Mouse (Mus musculus): ENCODE results near the gene Adam1b. TPM values are rescaled to one million over a fixed set of nuclear protein-coding genes. Genes with fewer than 3 reads are reported as not detected.

The Adam1b gene
- polyA plus RNA-seq (2014; fragmentation: Nextera tagmentation; extraction: Ambion mirVana): 0.11 TPM in 1 of 2 replicates, not detected in the other

- Histone ChIP-seq H3K4me3 (ENCODE audit: low read depth, low read length) (no peak within 1 kb of the TSS), H3K9me3 (ENCODE audit: low read depth, low read length) (no peaks in the 10 kb centered on the region), H3K4me1 (ENCODE audit: insufficient read depth) (no peaks in the 10 kb centered on the region), H3K36me3 (ENCODE audit: insufficient read depth) (no peaks in the 10 kb centered on the region), H3K27ac (ENCODE audit: low read depth) (no peak within 1 kb of the TSS), H3K9ac (no peak within 1 kb of the TSS), H3K4me2 (no peak within 1 kb of the TSS), H3K27me3 (ENCODE audit: insufficient read depth, low read length) (no peaks in the 10 kb centered on the region)
- WGBS: 74% methylated on average over 3 of the region's 3 CpGs
- ATAC-seq (ENCODE audit: insufficient read depth) (no peak), DNase-seq (no peak)
- no peak for TF ChIP-seq CTCF (IDR thresholded peaks at IDR 0.05; ENCODE audit: low read depth)
Observed at GRCm38 (mm10) chr5:121503231-121503630, at the start of gene Adam1b. Adam1b (minus strand) TSS chr5:121503435.

DNA sequence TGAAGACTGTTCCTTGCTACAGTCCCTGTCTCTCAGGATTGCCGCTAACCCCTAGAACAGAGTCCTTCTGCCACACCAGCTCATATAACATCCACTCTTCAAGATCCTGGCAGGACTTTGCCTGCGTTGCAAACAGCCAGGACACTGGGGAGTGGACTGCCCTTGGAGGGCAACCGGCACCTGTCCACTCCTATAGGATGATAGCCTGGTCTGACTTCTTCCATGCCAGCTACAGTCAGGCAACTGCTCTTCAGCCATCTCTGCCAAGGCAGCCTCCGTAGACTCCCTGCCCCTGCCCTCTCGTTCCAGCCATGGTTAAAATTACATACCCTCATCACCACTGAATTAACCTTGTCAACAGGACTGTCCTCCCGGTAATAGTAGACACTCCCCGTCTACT is 46.0 kb upstream of the Adam1b start:
- H3K9ac ChIP-seq: no peak overlapping the region
- no peaks in the 10 kb centered on the region for H3K27me3 ChIP-seq (ENCODE audit: insufficient read depth, low read length)
- H3K9me3 ChIP-seq (ENCODE audit: low read depth, low read length): no peaks in the 10 kb centered on the region
- no peaks in the 10 kb centered on the region for H3K36me3 ChIP-seq (ENCODE audit: insufficient read depth)
- WGBS: 77% methylated on average over 7 of the region's 7 CpGs
- ATAC-seq (ENCODE audit: insufficient read depth) (no peak), DNase-seq (no peak)
- no peak overlapping the region for H3K27ac ChIP-seq (ENCODE audit: low read depth)
- H3K4me2 ChIP-seq: no peak overlapping the region
- H3K4me3 ChIP-seq (ENCODE audit: low read depth, low read length): no peak overlapping the region
- TF ChIP-seq CTCF (IDR thresholded peaks at IDR 0.05; ENCODE audit: low read depth): no peak
- H3K4me1 ChIP-seq (ENCODE audit: insufficient read depth): peaks cover 8% of the 10 kb centered on the region; the same call in 1 of the 2 replicates

DNA sequence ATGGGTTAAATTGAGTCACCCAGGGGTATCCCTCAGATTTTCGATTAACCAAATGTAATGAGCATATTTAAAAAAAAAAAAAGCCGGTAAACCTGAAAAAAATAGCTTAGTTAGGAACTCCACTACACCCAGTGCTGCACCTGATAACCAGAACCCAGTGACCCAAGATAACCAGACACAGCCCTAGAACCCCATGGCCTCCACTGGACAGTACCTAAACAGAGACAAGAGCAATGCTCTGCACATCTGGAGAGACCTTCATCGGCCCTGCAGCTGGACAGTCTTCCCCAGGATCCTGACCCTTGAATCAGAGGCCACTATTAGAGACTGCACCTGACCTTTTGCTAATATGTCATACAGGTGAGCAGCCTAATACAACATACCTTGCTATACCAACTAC is 43.8 kb upstream of the Adam1b start:
- Histone ChIP-seq H3K4me2 (0 out of 2 replicates have a peak overlapping the region, but pooled peaks have one; percentile 82), H3K27me3 (ENCODE audit: insufficient read depth, low read length) (no peaks in the 10 kb centered on the region), H3K4me1 (ENCODE audit: insufficient read depth) (peaks cover 8% of the 10 kb centered on the region; the same call in 1 of the 2 replicates), H3K9ac (no peak overlapping the region), H3K9me3 (ENCODE audit: low read depth, low read length) (no peaks in the 10 kb centered on the region), H3K36me3 (ENCODE audit: insufficient read depth) (no peaks in the 10 kb centered on the region), H3K27ac (ENCODE audit: low read depth) (no peak overlapping the region), H3K4me3 (ENCODE audit: low read depth, low read length) (no peak overlapping the region)
- WGBS: 88% methylated on average over 3 of the region's 3 CpGs
- no peak for ATAC-seq (ENCODE audit: insufficient read depth)
- no peak for DNase-seq
- no peak for TF ChIP-seq CTCF (IDR thresholded peaks at IDR 0.05; ENCODE audit: low read depth)

DNA sequence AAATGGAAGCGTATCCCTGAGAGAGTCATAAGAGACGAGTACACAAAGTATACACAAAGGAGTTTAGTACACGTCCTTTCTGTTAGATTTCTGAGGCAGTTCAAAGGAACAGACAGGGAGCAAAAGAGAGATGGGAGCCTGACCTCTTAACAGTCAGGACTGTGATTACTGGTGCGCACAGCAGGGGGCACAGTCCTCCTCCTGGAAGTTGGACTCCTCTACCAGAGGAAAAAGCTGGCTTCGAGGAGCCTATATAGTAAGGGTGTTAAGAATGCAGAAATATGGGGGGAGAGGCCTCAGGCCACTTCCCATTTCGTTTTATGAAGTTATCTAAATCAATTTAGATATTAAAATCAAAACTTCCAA is 43.3 kb upstream of the Adam1b start:
- WGBS: 21% methylated on average over 6 of the region's 6 CpGs
- H3K9ac ChIP-seq: peak overlapping the region; percentile 97
- H3K4me2 ChIP-seq: peak overlapping the region; percentile 82
- peak; percentile 69 for TF ChIP-seq CTCF (IDR thresholded peaks at IDR 0.05; ENCODE audit: low read depth)
- no peaks in the 10 kb centered on the region for H3K36me3 ChIP-seq (ENCODE audit: insufficient read depth)
- ATAC-seq (ENCODE audit: insufficient read depth) (peak; percentile 54; the same call in 1 of the 2 replicates), DNase-seq (peak; percentile 79)
- H3K27ac ChIP-seq (ENCODE audit: low read depth): peak overlapping the region; percentile 92
- H3K4me1 ChIP-seq (ENCODE audit: insufficient read depth): peaks cover 8% of the 10 kb centered on the region; the same call in 1 of the 2 replicates
- H3K27me3 ChIP-seq (ENCODE audit: insufficient read depth, low read length): no peaks in the 10 kb centered on the region
- H3K4me3 ChIP-seq (ENCODE audit: low read depth, low read length): peak overlapping the region; percentile 99
- no peaks in the 10 kb centered on the region for H3K9me3 ChIP-seq (ENCODE audit: low read depth, low read length)

GRCm38 (mm10) chr5:121545793-121546529 is 42.7 kb upstream of the Adam1b start, which contains the start of gene Mapkapk5:
Mapkapk5 (minus strand) TSS chr5:121545905.
- no peak for TF ChIP-seq CTCF (IDR thresholded peaks at IDR 0.05; ENCODE audit: low read depth)
- Histone ChIP-seq H3K4me1 (ENCODE audit: insufficient read depth) (peaks cover 8% of the 10 kb centered on the region; the same call in 1 of the 2 replicates), H3K27ac (ENCODE audit: low read depth) (peak within 1 kb of the TSS; percentile 92), H3K27me3 (ENCODE audit: insufficient read depth, low read length) (no peaks in the 10 kb centered on the region), H3K4me2 (peak within 1 kb of the TSS; percentile 82), H3K36me3 (ENCODE audit: insufficient read depth) (no peaks in the 10 kb centered on the region), H3K9ac (peak within 1 kb of the TSS; percentile 97), H3K4me3 (ENCODE audit: low read depth, low read length) (peak within 1 kb of the TSS; percentile 99), H3K9me3 (ENCODE audit: low read depth, low read length) (no peaks in the 10 kb centered on the region)
- WGBS: 2% methylated on average over 55 of the region's 55 CpGs
- DNase-seq: peak; percentile 99
- ATAC-seq (ENCODE audit: insufficient read depth): peak; percentile 95

- ATAC-seq (ENCODE audit: insufficient read depth) (peak; percentile 52), DNase-seq (peak; percentile 42)
- no peaks in the 10 kb centered on the region for H3K9me3 ChIP-seq (ENCODE audit: low read depth, low read length)
- H3K4me3 ChIP-seq (ENCODE audit: low read depth, low read length): peak within 1 kb of the TSS; percentile 99
- no peak for TF ChIP-seq CTCF (IDR thresholded peaks at IDR 0.05; ENCODE audit: low read depth)
- no peaks in the 10 kb centered on the region for H3K36me3 ChIP-seq (ENCODE audit: insufficient read depth)
- WGBS: under 1% methylated on average over 73 of the region's 97 CpGs
- peak within 1 kb of the TSS; percentile 92 for H3K27ac ChIP-seq (ENCODE audit: low read depth)
- peaks cover 8% of the 10 kb centered on the region; the same call in 1 of the 2 replicates for H3K4me1 ChIP-seq (ENCODE audit: insufficient read depth)
- H3K27me3 ChIP-seq (ENCODE audit: insufficient read depth, low read length): no peaks in the 10 kb centered on the region
- H3K4me2 ChIP-seq: peak within 1 kb of the TSS; percentile 82
- peak within 1 kb of the TSS; percentile 97 for H3K9ac ChIP-seq
Observed at GRCm38 (mm10) chr5:121544910-121545792, 41.9 kb upstream of the Adam1b start, which contains the start of the genes Adam1a and Gm42878. Adam1a (minus strand) TSS chr5:121545482. Gm42878 (minus strand) TSS chr5:121545482.
